Mouse (Mus musculus) cerebellum, adult 2 months (tissue): ENCODE results near the gene Olfr806.

Experiments
- CTCF ChIP-seq: fragments of 200-500 bp; IDR thresholded peaks from 2 replicates; pipeline ENCODE4 v1.5.1; 2011; ENCODE audit warnings: low read depth, mild to moderate bottlenecking, control low read depth, low read length, moderate library complexity, borderline replicate concordance; ENCODE audit not compliant: insufficient read depth
- POLR2A ChIP-seq: fragments of 200-500 bp; IDR thresholded peaks from 2 replicates; pipeline ENCODE4 v1.6.1; 2011; ENCODE audit warnings: low read length, control low read depth, borderline replicate concordance; ENCODE audit not compliant: insufficient read depth

GRCm38 (mm10) chr10:129688069-129688468 lies 53.7 kb downstream of the Olfr806 start, which contains the start of gene Olfr802:
- TF ChIP-seq CTCF (no peak), POLR2A (no peak)
